Mouse (Mus musculus): ENCODE measurements around the gene Plekhh2.

Gene Plekhh2

DNA sequence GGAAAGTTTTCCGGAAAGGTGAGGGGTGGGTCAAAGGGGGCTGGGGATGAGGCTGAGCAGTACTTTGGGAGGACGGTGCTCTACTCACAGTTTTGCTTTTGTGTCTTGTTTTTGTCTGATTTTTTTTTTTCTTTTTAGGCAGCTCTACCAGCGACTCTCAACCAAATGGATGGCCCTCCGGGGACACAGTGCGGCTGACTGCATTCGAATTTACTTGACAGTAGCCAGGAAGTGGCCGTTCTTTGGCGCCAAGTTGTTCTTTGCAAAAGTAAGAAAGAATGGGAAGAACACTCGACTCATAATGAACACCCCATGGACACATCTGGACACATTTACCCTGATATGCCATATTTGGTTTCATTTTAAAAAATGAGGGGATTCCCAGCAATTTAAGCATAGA, 99.8 kb downstream of the Plekhh2 start:
- Histone ChIP-seq H3K9me3 (ENCODE audit: low read length) (no peaks in the 10 kb centered on the region), H3K36me3 (ENCODE audit: insufficient read depth, low read length) (no peaks in the 10 kb centered on the region), H3K27me3 (ENCODE audit: insufficient read depth, low read length) (no peaks in the 10 kb centered on the region), H3K4me1 (replicated peaks; ENCODE audit: low read depth, low read length) (peaks cover 11% of the 10 kb centered on the region), H3K4me3 (replicated peaks; ENCODE audit: low read length) (no peak overlapping the region)
- no peak for TF ChIP-seq POU5F1 (IDR thresholded peaks at IDR 0.05; ENCODE audit: borderline replicate concordance, low read length)
- TF ChIP-seq CTCF (conservative IDR thresholded peaks at IDR 0.05; ENCODE audit: low read length): no peak
- no peak for TF ChIP-seq NANOG (IDR thresholded peaks at IDR 0.05; ENCODE audit: borderline replicate concordance, low read length)

DNA sequence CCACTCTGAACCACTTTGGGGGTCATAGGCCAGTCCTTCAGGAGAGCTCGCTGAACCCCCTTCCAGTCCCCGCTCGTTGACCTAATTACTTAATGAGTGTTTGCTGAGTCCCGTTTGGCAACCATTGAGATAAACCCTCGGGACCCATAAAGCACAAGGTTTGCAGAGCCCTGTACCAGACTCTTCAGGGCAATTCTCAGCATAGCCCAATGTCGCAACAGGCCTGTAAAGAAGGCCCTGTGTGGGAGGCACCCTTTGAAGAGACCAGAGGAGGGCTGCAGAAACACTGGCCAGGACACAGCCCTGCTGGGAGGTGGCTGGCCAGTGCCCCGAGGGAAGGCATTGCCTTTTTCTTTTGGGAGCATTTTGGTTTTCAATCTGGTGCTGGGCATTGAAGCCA, 100.3 kb downstream of the Plekhh2 start:
- H3K36me3 ChIP-seq (ENCODE audit: insufficient read depth, low read length): no peaks in the 10 kb centered on the region
- H3K9me3 ChIP-seq (ENCODE audit: low read length): no peaks in the 10 kb centered on the region
- H3K27me3 ChIP-seq (ENCODE audit: insufficient read depth, low read length): no peaks in the 10 kb centered on the region
- no peak overlapping the region for H3K4me3 ChIP-seq (replicated peaks; ENCODE audit: low read length)
- H3K4me1 ChIP-seq (replicated peaks; ENCODE audit: low read depth, low read length): peaks cover 7% of the 10 kb centered on the region
- no peak for TF ChIP-seq NANOG (IDR thresholded peaks at IDR 0.05; ENCODE audit: borderline replicate concordance, low read length)
- TF ChIP-seq POU5F1 (IDR thresholded peaks at IDR 0.05; ENCODE audit: borderline replicate concordance, low read length): no peak
- TF ChIP-seq CTCF (conservative IDR thresholded peaks at IDR 0.05; ENCODE audit: low read length): no peak

GRCm38 (mm10) chr17:84615811-84616210, 104.1 kb downstream of the Plekhh2 start:
- Histone ChIP-seq H3K9me3 (ENCODE audit: low read length) (no peaks in the 10 kb centered on the region), H3K4me1 (replicated peaks; ENCODE audit: low read depth, low read length) (peaks cover 16% of the 10 kb centered on the region), H3K36me3 (ENCODE audit: insufficient read depth, low read length) (no peaks in the 10 kb centered on the region), H3K27me3 (ENCODE audit: insufficient read depth, low read length) (no peaks in the 10 kb centered on the region), H3K4me3 (replicated peaks; ENCODE audit: low read length) (no peak overlapping the region)
- TF ChIP-seq NANOG (IDR thresholded peaks at IDR 0.05; ENCODE audit: borderline replicate concordance, low read length) (no peak), CTCF (conservative IDR thresholded peaks at IDR 0.05; ENCODE audit: low read length) (no peak), POU5F1 (IDR thresholded peaks at IDR 0.05; ENCODE audit: borderline replicate concordance, low read length) (no peak)

- H3K4me3 ChIP-seq (replicated peaks; ENCODE audit: low read length): no peak overlapping the region
- H3K9me3 ChIP-seq (ENCODE audit: low read length): no peaks in the 10 kb centered on the region
- TF ChIP-seq NANOG (IDR thresholded peaks at IDR 0.05; ENCODE audit: borderline replicate concordance, low read length): no peak
- TF ChIP-seq CTCF (conservative IDR thresholded peaks at IDR 0.05; ENCODE audit: low read length): no peak
- TF ChIP-seq POU5F1 (IDR thresholded peaks at IDR 0.05; ENCODE audit: borderline replicate concordance, low read length): no peak
- no peaks in the 10 kb centered on the region for H3K27me3 ChIP-seq (ENCODE audit: insufficient read depth, low read length)
- peaks cover 16% of the 10 kb centered on the region for H3K4me1 ChIP-seq (replicated peaks; ENCODE audit: low read depth, low read length)
- no peaks in the 10 kb centered on the region for H3K36me3 ChIP-seq (ENCODE audit: insufficient read depth, low read length)
Measured at GRCm38 (mm10) chr17:84616526-84617074, 104.9 kb downstream of the Plekhh2 start.

- no peak for TF ChIP-seq CTCF (conservative IDR thresholded peaks at IDR 0.05; ENCODE audit: low read length)
- TF ChIP-seq POU5F1 (IDR thresholded peaks at IDR 0.05; ENCODE audit: borderline replicate concordance, low read length): no peak
- TF ChIP-seq NANOG (IDR thresholded peaks at IDR 0.05; ENCODE audit: borderline replicate concordance, low read length): no peak
- H3K27me3 ChIP-seq (ENCODE audit: insufficient read depth, low read length): no peaks in the 10 kb centered on the region
- H3K4me1 ChIP-seq (replicated peaks; ENCODE audit: low read depth, low read length): peaks cover 16% of the 10 kb centered on the region
- no peaks in the 10 kb centered on the region for H3K9me3 ChIP-seq (ENCODE audit: low read length)
- no peak overlapping the region for H3K4me3 ChIP-seq (replicated peaks; ENCODE audit: low read length)
- H3K36me3 ChIP-seq (ENCODE audit: insufficient read depth, low read length): no peaks in the 10 kb centered on the region
Measured at GRCm38 (mm10) chr17:84617953-84618352, 106.3 kb downstream of the Plekhh2 start.

DNA sequence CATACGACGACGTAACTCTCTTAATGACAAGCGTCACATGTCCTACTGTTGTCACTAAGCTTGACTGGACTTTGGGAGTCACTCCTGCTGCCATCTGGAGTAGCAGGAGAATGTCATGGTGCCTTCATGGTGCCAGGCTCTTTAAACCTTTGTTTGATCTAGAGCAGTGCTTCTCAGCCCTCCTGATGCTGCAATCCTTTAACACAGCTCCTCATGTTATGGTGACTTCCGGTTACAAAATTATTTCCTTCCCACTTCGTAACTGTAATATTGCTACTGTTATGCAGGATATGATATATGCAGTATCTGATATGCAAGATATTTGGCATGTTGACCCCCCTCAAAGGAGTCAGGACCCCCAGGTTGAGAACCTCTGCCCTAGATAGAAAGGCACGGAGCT, 107.4 kb downstream of the Plekhh2 start:
- H3K4me3 ChIP-seq (replicated peaks; ENCODE audit: low read length): no peak overlapping the region
- peaks cover 16% of the 10 kb centered on the region for H3K4me1 ChIP-seq (replicated peaks; ENCODE audit: low read depth, low read length)
- TF ChIP-seq NANOG (IDR thresholded peaks at IDR 0.05; ENCODE audit: borderline replicate concordance, low read length) (no peak), POU5F1 (IDR thresholded peaks at IDR 0.05; ENCODE audit: borderline replicate concordance, low read length) (no peak), CTCF (conservative IDR thresholded peaks at IDR 0.05; ENCODE audit: low read length) (no peak)
- H3K36me3 ChIP-seq (ENCODE audit: insufficient read depth, low read length): no peaks in the 10 kb centered on the region
- no peaks in the 10 kb centered on the region for H3K27me3 ChIP-seq (ENCODE audit: insufficient read depth, low read length)
- no peaks in the 10 kb centered on the region for H3K9me3 ChIP-seq (ENCODE audit: low read length)

GRCm38 (mm10) chr17:84620076-84620475, 108.4 kb downstream of the Plekhh2 start:
- no peak for TF ChIP-seq POU5F1 (IDR thresholded peaks at IDR 0.05; ENCODE audit: borderline replicate concordance, low read length)
- Histone ChIP-seq H3K36me3 (ENCODE audit: insufficient read depth, low read length) (no peaks in the 10 kb centered on the region), H3K4me3 (replicated peaks; ENCODE audit: low read length) (no peak overlapping the region), H3K9me3 (ENCODE audit: low read length) (no peaks in the 10 kb centered on the region), H3K4me1 (replicated peaks; ENCODE audit: low read depth, low read length) (peaks cover 16% of the 10 kb centered on the region), H3K27me3 (ENCODE audit: insufficient read depth, low read length) (no peaks in the 10 kb centered on the region)

- H3K9me3 ChIP-seq (ENCODE audit: low read length): no peaks in the 10 kb centered on the region
- H3K36me3 ChIP-seq (ENCODE audit: insufficient read depth, low read length): no peaks in the 10 kb centered on the region
- no peak for TF ChIP-seq NANOG (IDR thresholded peaks at IDR 0.05; ENCODE audit: borderline replicate concordance, low read length)
- TF ChIP-seq CTCF (conservative IDR thresholded peaks at IDR 0.05; ENCODE audit: low read length): no peak
- no peak for TF ChIP-seq POU5F1 (IDR thresholded peaks at IDR 0.05; ENCODE audit: borderline replicate concordance, low read length)
- peaks cover 16% of the 10 kb centered on the region for H3K4me1 ChIP-seq (replicated peaks; ENCODE audit: low read depth, low read length)
- H3K27me3 ChIP-seq (ENCODE audit: insufficient read depth, low read length): no peaks in the 10 kb centered on the region
- no peak overlapping the region for H3K4me3 ChIP-seq (replicated peaks; ENCODE audit: low read length)
Measured at GRCm38 (mm10) chr17:84620610-84621009, 108.9 kb downstream of the Plekhh2 start.

GRCm38 (mm10) chr17:84621209-84621608, 109.5 kb downstream of the Plekhh2 start:
- H3K27me3 ChIP-seq (ENCODE audit: insufficient read depth, low read length): no peaks in the 10 kb centered on the region
- H3K4me1 ChIP-seq (replicated peaks; ENCODE audit: low read depth, low read length): peaks cover 16% of the 10 kb centered on the region
- no peaks in the 10 kb centered on the region for H3K9me3 ChIP-seq (ENCODE audit: low read length)
- no peak overlapping the region for H3K4me3 ChIP-seq (replicated peaks; ENCODE audit: low read length)
- TF ChIP-seq POU5F1 (IDR thresholded peaks at IDR 0.05; ENCODE audit: borderline replicate concordance, low read length) (no peak), NANOG (IDR thresholded peaks at IDR 0.05; ENCODE audit: borderline replicate concordance, low read length) (no peak), CTCF (conservative IDR thresholded peaks at IDR 0.05; ENCODE audit: low read length) (no peak)
- no peaks in the 10 kb centered on the region for H3K36me3 ChIP-seq (ENCODE audit: insufficient read depth, low read length)
